Mouse (Mus musculus): ENCODE measurements at regions not wholly inside any gene's neighbourhood (a gene's known extent, or its start where the extent isn't known, plus 50 kb on each side); places are given as distances from the start of the nearest gene placed in this dataset.
A peak's percentile ranks its signal among the peaks of the same experiment; 100 is the strongest.

GRCm38 (mm10) chr14:120722546-120723112 is 188.4 kb upstream of the Ipo5 start:
- H3K9me3 ChIP-seq (ENCODE audit: control insufficient read depth, low read length): no peaks in the 10 kb centered on the region
- H3K9ac ChIP-seq (replicated peaks; ENCODE audit: low read depth, low read length): no peak overlapping the region
- H3K27me3 ChIP-seq (ENCODE audit: control insufficient read depth, insufficient read depth, low read length): no peaks in the 10 kb centered on the region
- H3K36me3 ChIP-seq (ENCODE audit: control insufficient read depth, insufficient read depth, low read length): no peaks in the 10 kb centered on the region
- H3K4me2 ChIP-seq (ENCODE audit: low read depth, low read length): no peak overlapping the region
- 67% methylated on average over 6 of the region's 6 CpGs for WGBS
- H3K4me3 ChIP-seq (ENCODE audit: low read depth, low read length): no peak overlapping the region
- ATAC-seq (ENCODE audit: low read depth): no peak
- H3K4me1 ChIP-seq (ENCODE audit: control insufficient read depth, insufficient read depth, low read length): no peaks in the 10 kb centered on the region
- no peak overlapping the region for H3K27ac ChIP-seq (ENCODE audit: low read depth, low read length)

DNA sequence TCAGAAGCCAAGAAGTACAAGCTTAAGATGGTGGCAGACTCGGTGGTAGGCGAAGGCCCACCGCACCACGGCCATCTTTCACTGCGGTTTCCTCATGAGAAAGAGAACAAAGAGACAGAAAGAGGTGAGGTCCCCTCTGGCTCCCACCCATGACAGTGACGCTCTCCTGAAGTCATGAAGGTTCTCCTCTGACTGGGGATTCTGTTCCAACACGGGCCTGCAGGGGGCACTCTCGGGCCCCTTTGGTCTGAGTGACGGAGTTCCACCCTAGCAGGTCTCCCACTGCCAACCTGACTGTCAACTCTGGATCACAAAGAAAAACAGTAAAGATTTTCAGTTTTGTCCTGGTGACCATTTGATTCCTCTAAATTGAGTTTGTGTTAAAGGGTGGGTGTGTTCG is 182.9 kb upstream of the Ipo5 start:
- no peak for ATAC-seq (ENCODE audit: low read depth)
- Histone ChIP-seq H3K9ac (replicated peaks; ENCODE audit: low read depth, low read length) (no peak overlapping the region), H3K4me1 (ENCODE audit: control insufficient read depth, insufficient read depth, low read length) (no peaks in the 10 kb centered on the region), H3K27ac (ENCODE audit: low read depth, low read length) (no peak overlapping the region), H3K36me3 (ENCODE audit: control insufficient read depth, insufficient read depth, low read length) (no peaks in the 10 kb centered on the region), H3K4me3 (ENCODE audit: low read depth, low read length) (no peak overlapping the region), H3K9me3 (ENCODE audit: control insufficient read depth, low read length) (no peaks in the 10 kb centered on the region), H3K27me3 (ENCODE audit: control insufficient read depth, insufficient read depth, low read length) (no peaks in the 10 kb centered on the region), H3K4me2 (ENCODE audit: low read depth, low read length) (no peak overlapping the region)
- WGBS: 89% methylated on average over 10 of the region's 10 CpGs

GRCm38 (mm10) chr14:120730226-120730625 is 180.8 kb upstream of the Ipo5 start:
- Histone ChIP-seq H3K9me3 (ENCODE audit: control insufficient read depth, low read length) (no peaks in the 10 kb centered on the region), H3K36me3 (ENCODE audit: control insufficient read depth, insufficient read depth, low read length) (no peaks in the 10 kb centered on the region), H3K27me3 (ENCODE audit: control insufficient read depth, insufficient read depth, low read length) (no peaks in the 10 kb centered on the region), H3K4me2 (ENCODE audit: low read depth, low read length) (no peak overlapping the region), H3K27ac (ENCODE audit: low read depth, low read length) (no peak overlapping the region), H3K9ac (replicated peaks; ENCODE audit: low read depth, low read length) (no peak overlapping the region), H3K4me1 (ENCODE audit: control insufficient read depth, insufficient read depth, low read length) (no peaks in the 10 kb centered on the region), H3K4me3 (ENCODE audit: low read depth, low read length) (no peak overlapping the region)
- 48% methylated on average over 3 of the region's 3 CpGs for WGBS
- no peak for ATAC-seq (ENCODE audit: low read depth)

DNA sequence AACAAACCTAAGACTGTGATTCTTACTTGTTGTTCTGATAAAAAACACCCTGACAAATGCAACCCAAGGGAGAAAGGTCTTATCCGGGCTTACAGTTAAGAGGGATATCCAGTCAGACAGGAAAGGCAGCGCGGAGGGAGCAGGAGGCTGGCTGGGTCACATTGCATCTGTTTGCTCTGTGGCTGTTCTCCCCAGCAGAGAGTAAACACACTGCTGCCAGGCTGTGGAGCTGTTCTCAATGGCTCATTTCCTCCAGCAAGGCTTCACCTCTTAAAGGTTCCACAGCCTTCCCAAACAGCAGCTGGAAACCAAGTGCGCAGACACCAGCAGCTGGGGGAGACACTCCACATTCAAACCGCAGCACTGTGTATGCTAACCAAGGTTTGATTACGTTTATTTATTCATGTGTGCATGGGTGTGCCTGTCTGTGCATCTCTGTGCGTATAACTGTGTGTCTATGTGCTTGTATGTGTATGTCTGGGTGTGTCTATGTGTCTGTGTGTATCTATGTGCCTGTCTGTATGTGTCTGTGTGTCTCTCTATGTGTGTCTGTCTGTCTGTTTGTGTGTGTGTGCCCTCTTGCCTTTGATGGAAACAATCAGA is 179.2 kb upstream of the Ipo5 start:
- ATAC-seq (ENCODE audit: low read depth): no peak
- no peaks in the 10 kb centered on the region for H3K9me3 ChIP-seq (ENCODE audit: control insufficient read depth, low read length)
- WGBS: 70% methylated on average over 7 of the region's 7 CpGs

DNA sequence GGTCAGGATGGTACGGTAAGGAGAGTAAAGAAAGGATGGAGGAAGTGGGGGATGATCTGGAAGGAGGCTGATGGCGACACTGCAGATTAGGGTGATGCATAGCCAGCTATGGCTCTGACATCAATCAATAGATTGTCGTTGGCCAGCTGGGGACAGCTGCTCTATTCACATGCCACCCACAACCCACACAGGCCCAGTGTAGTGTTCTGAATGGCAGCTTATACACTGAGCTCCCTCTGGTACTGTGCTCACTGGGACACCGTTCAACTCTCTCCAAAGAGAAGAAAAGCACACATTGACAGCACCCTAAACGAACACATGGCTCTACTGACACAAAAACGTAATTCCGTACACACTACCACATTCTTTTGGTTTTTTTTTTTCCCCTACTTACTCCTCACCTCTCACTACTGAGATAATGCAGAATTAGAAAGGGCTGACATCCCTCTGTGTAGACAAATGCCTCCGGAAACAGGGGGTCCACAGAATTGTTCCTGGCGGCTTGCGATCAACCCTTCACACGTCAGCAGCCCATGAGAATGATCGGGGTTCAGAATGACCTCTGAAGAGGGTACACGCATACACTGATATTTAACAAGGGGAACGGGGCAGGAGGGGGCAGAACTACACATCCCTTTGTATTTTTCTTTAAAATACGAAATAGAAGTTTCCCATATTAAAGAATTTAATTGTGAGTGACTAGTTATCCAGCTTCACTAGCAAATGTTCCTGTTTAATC is 178.5 kb upstream of the Ipo5 start:
- no peaks in the 10 kb centered on the region for H3K9me3 ChIP-seq (ENCODE audit: control insufficient read depth, low read length)
- ATAC-seq (ENCODE audit: low read depth): peak; percentile 51; the same call in 1 of the 2 replicates
- H3K27me3 ChIP-seq (ENCODE audit: control insufficient read depth, insufficient read depth, low read length): no peaks in the 10 kb centered on the region
- H3K9ac ChIP-seq (replicated peaks; ENCODE audit: low read depth, low read length): no peak overlapping the region
- H3K27ac ChIP-seq (ENCODE audit: low read depth, low read length): no peak overlapping the region
- H3K4me3 ChIP-seq (ENCODE audit: low read depth, low read length): no peak overlapping the region
- 67% methylated on average over 15 of the region's 15 CpGs for WGBS
- H3K4me2 ChIP-seq (ENCODE audit: low read depth, low read length): no peak overlapping the region
- H3K4me1 ChIP-seq (ENCODE audit: control insufficient read depth, insufficient read depth, low read length): no peaks in the 10 kb centered on the region
- no peaks in the 10 kb centered on the region for H3K36me3 ChIP-seq (ENCODE audit: control insufficient read depth, insufficient read depth, low read length)

More for the DNA sequence above, 179.2 kb upstream of the Ipo5 start:
- Histone ChIP-seq H3K4me3 (ENCODE audit: low read depth, low read length) (no peak overlapping the region), H3K4me1 (ENCODE audit: control insufficient read depth, insufficient read depth, low read length) (no peaks in the 10 kb centered on the region), H3K9ac (replicated peaks; ENCODE audit: low read depth, low read length) (no peak overlapping the region), H3K36me3 (ENCODE audit: control insufficient read depth, insufficient read depth, low read length) (no peaks in the 10 kb centered on the region), H3K4me2 (ENCODE audit: low read depth, low read length) (no peak overlapping the region), H3K27me3 (ENCODE audit: control insufficient read depth, insufficient read depth, low read length) (no peaks in the 10 kb centered on the region), H3K27ac (ENCODE audit: low read depth, low read length) (no peak overlapping the region)

DNA sequence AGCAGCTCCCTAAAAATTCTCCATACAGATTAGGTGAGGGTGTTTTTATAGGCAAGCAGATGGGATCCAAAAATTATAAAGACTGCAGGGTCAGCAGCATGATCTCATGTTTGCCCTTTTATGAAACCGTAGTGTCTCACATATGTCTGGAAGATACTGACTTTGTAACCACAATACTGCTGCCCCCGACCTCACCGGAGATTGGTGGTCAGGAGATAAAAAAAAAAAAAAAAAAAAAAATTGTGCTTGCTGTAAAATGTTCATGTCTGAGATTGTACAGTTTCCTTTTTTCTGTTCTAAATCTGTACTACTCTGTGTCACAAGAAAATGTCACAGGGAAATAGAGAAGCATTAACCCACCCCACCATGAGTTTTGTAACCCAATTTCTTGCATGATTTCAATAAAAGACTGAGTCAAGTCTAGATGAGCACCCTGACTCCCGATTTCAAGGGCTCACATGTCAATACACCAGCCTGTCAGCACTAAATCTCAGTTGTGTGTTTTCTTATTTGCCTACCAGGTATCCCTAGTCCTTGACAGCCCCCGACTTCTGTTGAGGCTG is 169.5 kb upstream of the Ipo5 start:
- H3K4me1 ChIP-seq (ENCODE audit: control insufficient read depth, insufficient read depth, low read length): no peaks in the 10 kb centered on the region
- H3K4me2 ChIP-seq (ENCODE audit: low read depth, low read length): no peak overlapping the region
- H3K27me3 ChIP-seq (ENCODE audit: control insufficient read depth, insufficient read depth, low read length): no peaks in the 10 kb centered on the region
- no peak overlapping the region for H3K4me3 ChIP-seq (ENCODE audit: low read depth, low read length)
- H3K9ac ChIP-seq (replicated peaks; ENCODE audit: low read depth, low read length): no peak overlapping the region
- H3K36me3 ChIP-seq (ENCODE audit: control insufficient read depth, insufficient read depth, low read length): no peaks in the 10 kb centered on the region
- WGBS: 90% methylated on average over 5 of the region's 5 CpGs
- no peak overlapping the region for H3K27ac ChIP-seq (ENCODE audit: low read depth, low read length)
- no peak for ATAC-seq (ENCODE audit: low read depth)
- no peaks in the 10 kb centered on the region for H3K9me3 ChIP-seq (ENCODE audit: control insufficient read depth, low read length)

GRCm38 (mm10) chr14:120754011-120754410 is 157.0 kb upstream of the Ipo5 start:
- no peak overlapping the region for H3K27ac ChIP-seq (ENCODE audit: low read depth, low read length)
- 64% methylated on average over 1 of the region's 1 CpGs for WGBS

DNA sequence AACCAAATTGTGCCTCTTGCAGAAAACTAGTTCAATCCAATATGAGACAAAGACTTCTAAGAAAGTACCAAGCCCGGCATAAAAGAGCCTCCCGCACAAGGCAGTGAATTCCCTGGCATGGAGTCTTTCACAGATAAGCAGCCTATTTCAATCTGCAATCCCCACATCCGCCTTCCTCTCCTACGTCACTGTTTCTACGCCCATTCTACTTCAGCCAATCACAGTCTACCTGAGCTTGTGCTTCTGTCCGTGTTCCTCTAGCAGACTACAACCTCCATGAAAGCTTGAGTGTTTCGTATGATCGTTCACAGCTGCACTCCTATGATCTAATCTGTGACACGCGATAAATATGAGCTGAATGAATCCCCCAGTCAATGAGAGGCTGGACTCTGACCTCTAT is 155.6 kb upstream of the Ipo5 start:
- no peaks in the 10 kb centered on the region for H3K9me3 ChIP-seq (ENCODE audit: control insufficient read depth, low read length)
- no peaks in the 10 kb centered on the region for H3K4me1 ChIP-seq (ENCODE audit: control insufficient read depth, insufficient read depth, low read length)
- WGBS: 82% methylated on average over 10 of the region's 10 CpGs
- ATAC-seq (ENCODE audit: low read depth): no peak
- H3K9ac ChIP-seq (replicated peaks; ENCODE audit: low read depth, low read length): no peak overlapping the region
- H3K27me3 ChIP-seq (ENCODE audit: control insufficient read depth, insufficient read depth, low read length): no peaks in the 10 kb centered on the region
- no peak overlapping the region for H3K4me2 ChIP-seq (ENCODE audit: low read depth, low read length)
- no peak overlapping the region for H3K4me3 ChIP-seq (ENCODE audit: low read depth, low read length)
- no peaks in the 10 kb centered on the region for H3K36me3 ChIP-seq (ENCODE audit: control insufficient read depth, insufficient read depth, low read length)
- H3K27ac ChIP-seq (ENCODE audit: low read depth, low read length): no peak overlapping the region

More at GRCm38 (mm10) chr14:120754011-120754410, 157.0 kb upstream of the Ipo5 start:
- no peaks in the 10 kb centered on the region for H3K27me3 ChIP-seq (ENCODE audit: control insufficient read depth, insufficient read depth, low read length)
- no peaks in the 10 kb centered on the region for H3K9me3 ChIP-seq (ENCODE audit: control insufficient read depth, low read length)
- H3K4me3 ChIP-seq (ENCODE audit: low read depth, low read length): no peak overlapping the region
- H3K4me1 ChIP-seq (ENCODE audit: control insufficient read depth, insufficient read depth, low read length): no peaks in the 10 kb centered on the region
- no peaks in the 10 kb centered on the region for H3K36me3 ChIP-seq (ENCODE audit: control insufficient read depth, insufficient read depth, low read length)
- no peak overlapping the region for H3K4me2 ChIP-seq (ENCODE audit: low read depth, low read length)
- no peak overlapping the region for H3K9ac ChIP-seq (replicated peaks; ENCODE audit: low read depth, low read length)
- ATAC-seq (ENCODE audit: low read depth): no peak

Measured in neural tube, embryonic 14.5 days (tissue).